Mouse (Mus musculus) liver, embryonic 11.5 days (tissue): Measurements from ENCODE around the gene 1600012H06Rik. TPM values are rescaled to one million over a fixed set of nuclear protein-coding genes. Genes with fewer than 3 reads are reported as not detected.
"Not testable (repeated sequence)": the region's sequence is repeated elsewhere in the genome, so short reads cannot be mapped to it uniquely, and the experiment has no call there.

Experiments
- ATAC-seq: fragments of 200-750 bp; cut with Nextera tagmentation; replicated peaks from 2 replicates; pipeline ENCODE4 v1.8.0; 2017; ENCODE audit warnings: moderate number of reproducible peaks, mild to moderate bottlenecking, moderate TSS enrichment, moderate library complexity; ENCODE audit not compliant: low FRiP score
- DNase-seq: peaks from one replicate; pipeline ENCODE4 v3.0.0-alpha.2; 2017; ENCODE audit warnings: low spot score
- H3K27ac ChIP-seq: fragments of 300-500 bp; sonication (generic); 2 replicates; pipeline ENCODE4 v1.5.1; 2014; ENCODE audit warnings: mild to moderate bottlenecking, low read depth, low read length, control low read depth
- H3K27me3 ChIP-seq: fragments of 300-500 bp; sonication (generic); replicated peaks from 2 replicates; pipeline ENCODE4 v1.6.1; 2014; ENCODE audit warnings: low read length, mixed read lengths; ENCODE audit not compliant: control insufficient read depth, insufficient read depth
- H3K36me3 ChIP-seq: fragments of 300-500 bp; sonication (generic); 2 replicates; pipeline ENCODE4 v1.6.1; 2014; ENCODE audit warnings: mild to moderate bottlenecking, low read length, moderate library complexity, mixed read lengths; ENCODE audit not compliant: control insufficient read depth, insufficient read depth
- H3K4me1 ChIP-seq: fragments of 300-500 bp; sonication (generic); replicated peaks from 2 replicates; pipeline ENCODE4 v1.6.1; 2014; ENCODE audit warnings: low read length, mixed read lengths; ENCODE audit not compliant: control insufficient read depth, insufficient read depth
- H3K4me2 ChIP-seq: fragments of 300-500 bp; sonication (generic); 2 replicates; pipeline ENCODE4 v1.6.1; 2014; ENCODE audit warnings: mild to moderate bottlenecking, control low read depth, moderate library complexity
- H3K4me3 ChIP-seq: fragments of 300-500 bp; sonication (generic); 2 replicates; pipeline ENCODE4 v1.5.1; 2014; ENCODE audit warnings: low read depth, low read length, control low read depth
- H3K9ac ChIP-seq: fragments of 300-500 bp; sonication (generic); 2 replicates; pipeline ENCODE4 v1.6.1; 2014; ENCODE audit warnings: low read depth, low read length, control low read depth
- H3K9me3 ChIP-seq: fragments of 300-500 bp; sonication (generic); 2 replicates; pipeline ENCODE4 v1.6.1; 2016; ENCODE audit warnings: low read length, inconsistent platforms, mixed read lengths; ENCODE audit not compliant: control insufficient read depth
- WGBS: fragments of 180-500 bp; shearing (Covaris S2); extraction: QIAGEN DNeasy Blood & Tissue Kit; methylation state at CpG from one replicate; pipeline ENCODE4 v1.1.7; 2014; 5-methylcytosine and 5-hydroxymethylcytosine counted together
- polyA plus RNA-seq: library from polyadenylated mRNA; unstranded; fragments of >200 nt; fragmentation: Nextera tagmentation; extraction: Ambion mirVana; gene quantifications from 2 replicates; pipeline ENCODE4 v1.2.1, GENCODE M21; 2014

The 1600012H06Rik gene
- polyA plus RNA-seq: 19.9 and 22.2 TPM in 2 replicates

DNA sequence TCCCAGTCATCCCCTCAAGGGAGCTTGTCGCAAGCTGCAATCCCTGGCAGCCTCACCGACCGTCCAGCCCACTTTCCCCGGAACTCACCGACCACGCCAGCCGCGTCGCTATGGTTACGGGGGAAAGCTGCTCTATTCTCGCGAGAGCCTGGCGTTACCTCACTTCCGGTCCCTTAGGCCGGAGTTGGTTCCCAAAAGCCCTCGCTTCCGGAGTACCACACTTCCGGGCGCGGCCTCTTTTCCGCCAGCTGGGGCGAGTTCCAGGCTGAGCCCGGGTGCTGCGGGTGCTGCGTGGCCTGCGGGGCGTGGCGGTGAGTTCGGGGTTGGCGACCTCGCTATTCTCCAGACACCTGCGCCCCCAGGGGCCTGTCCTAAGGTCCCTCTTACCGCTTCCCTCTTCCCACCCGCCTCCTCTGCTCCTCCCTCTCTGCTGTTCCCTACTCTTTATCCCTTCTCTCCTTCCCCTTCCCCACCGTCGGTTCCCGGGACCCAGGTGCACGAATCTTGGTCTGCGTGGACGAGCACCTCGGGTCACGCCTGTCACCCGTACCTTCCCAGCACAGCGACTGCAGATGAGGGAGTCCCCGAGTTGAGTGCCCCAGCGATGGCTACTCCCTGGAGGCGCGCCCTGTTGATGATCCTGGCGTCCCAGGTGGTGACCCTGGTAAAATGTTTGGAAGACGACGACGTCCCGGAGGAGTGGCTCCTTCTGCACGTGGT lies at the start of gene 1600012H06Rik, which contains the start of gene Wdr27:
TSS of gene 1600012H06Rik (plus strand) at position 176 of the 720 bp plus-strand sequence.
TSS of gene Wdr27 (minus strand) at position 150 of the 720 bp plus-strand sequence.
- peak; percentile 98 for DNase-seq
- WGBS: under 1% methylated on average over 53 of the region's 54 CpGs
- peak within 1 kb of the TSS; percentile 84 for H3K4me2 ChIP-seq
- H3K4me1 ChIP-seq: peaks cover 6% of the 10 kb centered on the region
- ATAC-seq: peak; percentile 96
- no peaks in the 10 kb centered on the region for H3K27me3 ChIP-seq
- peak within 1 kb of the TSS; percentile 81 for H3K4me3 ChIP-seq
- peak within 1 kb of the TSS; percentile 77 for H3K9ac ChIP-seq
- H3K36me3 ChIP-seq: peaks cover 11% of the 10 kb centered on the region; the same call in 1 of the 2 replicates
- H3K9me3 ChIP-seq: no peaks in the 10 kb centered on the region
- peak within 1 kb of the TSS; percentile 62; the same call in 1 of the 2 replicates for H3K27ac ChIP-seq

DNA sequence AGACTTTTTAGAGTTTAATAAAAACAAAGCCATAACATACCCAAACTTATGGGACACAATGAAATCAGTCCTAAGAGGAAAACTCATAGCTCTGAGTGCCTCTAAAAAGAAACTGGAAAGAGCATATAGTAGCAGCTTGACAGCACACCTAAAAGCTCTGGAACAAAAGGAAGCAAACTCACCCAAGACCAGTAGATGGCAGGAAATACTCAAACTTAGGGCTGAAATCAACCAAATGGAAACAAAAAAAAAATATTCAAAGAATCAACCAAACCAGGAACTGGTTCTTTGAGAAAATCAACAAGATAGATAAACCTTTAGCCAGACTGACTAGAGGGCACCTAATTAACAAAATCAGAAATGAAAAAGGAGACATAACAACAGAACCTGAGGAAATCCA lies 47.9 kb upstream of the 1600012H06Rik start:
- H3K4me1 ChIP-seq, H3K27ac ChIP-seq, H3K9ac ChIP-seq, H3K4me2 ChIP-seq, DNase-seq, H3K4me3 ChIP-seq, H3K36me3 ChIP-seq, ATAC-seq, H3K9me3 ChIP-seq, H3K27me3 ChIP-seq: not testable (repeated sequence)

DNA sequence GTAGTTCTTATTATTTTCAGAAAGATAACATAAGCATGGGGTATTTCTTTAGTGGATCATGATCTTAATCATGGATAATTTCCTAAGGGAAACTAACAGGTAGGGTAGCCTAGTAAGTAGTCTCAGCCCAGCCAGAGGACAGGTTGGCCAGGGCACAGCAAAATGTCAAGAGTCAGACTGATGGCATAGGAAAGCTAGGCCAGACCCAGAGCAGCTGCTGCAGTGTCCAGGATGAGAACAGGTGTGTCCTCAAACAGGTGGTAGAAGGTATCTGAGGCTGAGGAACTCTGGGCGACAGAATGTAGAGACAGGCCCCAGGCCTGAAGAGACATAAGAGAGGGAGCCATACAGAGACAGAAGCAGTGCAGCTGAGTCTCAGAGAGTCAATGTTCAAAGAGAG lies 44.0 kb upstream of the 1600012H06Rik start:
- 69% methylated on average over 1 of the region's 1 CpGs for WGBS
- H3K36me3 ChIP-seq: no peaks in the 10 kb centered on the region
- no peak overlapping the region for H3K4me3 ChIP-seq
- no peak overlapping the region for H3K27ac ChIP-seq
- H3K4me2 ChIP-seq: no peak overlapping the region
- no peaks in the 10 kb centered on the region for H3K4me1 ChIP-seq
- DNase-seq (peak; percentile 7), ATAC-seq (no peak)
- H3K9ac ChIP-seq: no peak overlapping the region
- no peaks in the 10 kb centered on the region for H3K9me3 ChIP-seq
- H3K27me3 ChIP-seq: no peaks in the 10 kb centered on the region

DNA sequence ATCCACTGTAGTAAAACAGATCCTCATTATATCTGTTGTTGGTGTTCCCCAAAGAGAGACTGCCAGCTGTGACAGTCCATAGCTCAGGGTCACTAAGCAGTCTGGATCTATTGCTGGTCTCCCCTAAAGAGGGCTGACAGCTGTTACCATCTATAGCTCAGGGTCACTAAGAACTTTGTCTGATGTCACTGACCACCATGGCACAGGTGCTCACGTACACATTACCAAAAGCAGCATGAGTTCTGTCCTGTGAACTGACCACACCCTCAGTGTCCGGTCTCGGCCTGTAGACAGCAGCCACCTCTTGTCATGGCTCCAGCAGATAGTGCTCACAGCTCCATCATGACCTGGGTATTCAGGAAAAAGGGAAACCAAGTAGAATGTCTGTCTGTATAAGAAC lies 39.8 kb upstream of the 1600012H06Rik start:
- H3K27ac ChIP-seq: no peak overlapping the region
- H3K36me3 ChIP-seq: no peaks in the 10 kb centered on the region
- no peak overlapping the region for H3K4me3 ChIP-seq
- no peak overlapping the region for H3K9ac ChIP-seq
- no peaks in the 10 kb centered on the region for H3K4me1 ChIP-seq
- H3K9me3 ChIP-seq: no peaks in the 10 kb centered on the region
- H3K4me2 ChIP-seq: no peak overlapping the region
- 81% methylated on average over 3 of the region's 3 CpGs for WGBS
- ATAC-seq (no peak), DNase-seq (peak; percentile 14)
- H3K27me3 ChIP-seq: no peaks in the 10 kb centered on the region

DNA sequence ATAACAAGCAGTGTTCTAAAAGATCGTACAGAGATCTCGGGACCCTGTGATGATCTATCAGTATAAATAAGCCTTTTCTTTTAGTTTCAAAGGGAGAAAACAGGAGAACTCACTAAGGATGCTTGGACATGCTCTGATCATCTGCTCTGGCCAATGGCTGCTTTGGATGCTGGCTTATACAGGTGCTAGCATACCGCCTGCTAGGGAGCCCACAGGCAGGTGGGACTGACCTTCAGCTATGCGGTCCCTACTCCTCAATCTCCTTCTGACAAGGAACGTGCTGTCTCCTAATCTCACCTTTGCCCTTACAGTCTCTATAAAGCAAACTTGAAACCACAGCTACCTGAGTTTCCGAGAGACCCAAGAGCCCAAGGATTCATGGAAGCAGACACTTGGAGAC lies 38.8 kb upstream of the 1600012H06Rik start:
- H3K36me3 ChIP-seq: no peaks in the 10 kb centered on the region
- no peak overlapping the region for H3K4me2 ChIP-seq
- no peak for DNase-seq
- H3K4me3 ChIP-seq: no peak overlapping the region
- WGBS: 81% methylated on average over 6 of the region's 6 CpGs
- no peaks in the 10 kb centered on the region for H3K4me1 ChIP-seq
- ATAC-seq: no peak
- H3K27me3 ChIP-seq: no peaks in the 10 kb centered on the region
- H3K27ac ChIP-seq: no peak overlapping the region
- no peak overlapping the region for H3K9ac ChIP-seq
- no peaks in the 10 kb centered on the region for H3K9me3 ChIP-seq

DNA sequence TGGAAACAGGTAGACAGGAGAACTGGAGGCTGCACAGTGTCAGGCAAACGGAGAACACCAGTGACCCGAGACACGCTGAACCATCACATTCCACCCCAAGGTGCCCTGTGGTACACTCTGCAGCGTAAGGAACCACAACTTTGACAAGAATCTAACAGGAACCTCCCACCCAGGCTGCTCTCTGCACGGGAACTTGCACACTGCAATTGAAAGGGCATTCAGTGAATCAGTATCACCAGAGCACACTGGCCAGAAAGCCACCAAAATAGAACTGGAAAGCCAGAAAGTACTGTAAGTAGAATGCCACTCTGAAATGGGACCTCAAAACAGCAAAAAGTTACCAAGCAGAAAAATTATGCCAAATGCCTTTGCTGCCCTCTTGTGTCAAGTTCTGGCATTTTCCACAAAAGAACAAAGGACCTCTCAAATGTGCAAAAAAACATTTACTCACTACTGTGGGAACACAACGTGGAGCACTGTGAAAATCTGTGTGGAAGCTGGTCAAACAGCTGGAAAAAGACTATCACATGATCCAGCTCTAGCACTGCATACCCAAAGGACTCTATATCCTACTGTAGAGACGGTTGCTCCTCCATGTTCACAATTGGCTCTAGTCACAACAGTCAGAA lies 38.2 kb upstream of the 1600012H06Rik start:
- H3K9me3 ChIP-seq: no peaks in the 10 kb centered on the region
- H3K4me2 ChIP-seq: no peak overlapping the region; the same call in 1 of the 2 replicates
- no peaks in the 10 kb centered on the region for H3K4me1 ChIP-seq
- WGBS: 40% methylated on average over 7 of the region's 7 CpGs
- H3K27me3 ChIP-seq: no peaks in the 10 kb centered on the region
- H3K9ac ChIP-seq: no peak overlapping the region
- peak; percentile 36 for DNase-seq
- no peak for ATAC-seq
- H3K27ac ChIP-seq: no peak overlapping the region
- H3K4me3 ChIP-seq: no peak overlapping the region
- H3K36me3 ChIP-seq: no peaks in the 10 kb centered on the region

DNA sequence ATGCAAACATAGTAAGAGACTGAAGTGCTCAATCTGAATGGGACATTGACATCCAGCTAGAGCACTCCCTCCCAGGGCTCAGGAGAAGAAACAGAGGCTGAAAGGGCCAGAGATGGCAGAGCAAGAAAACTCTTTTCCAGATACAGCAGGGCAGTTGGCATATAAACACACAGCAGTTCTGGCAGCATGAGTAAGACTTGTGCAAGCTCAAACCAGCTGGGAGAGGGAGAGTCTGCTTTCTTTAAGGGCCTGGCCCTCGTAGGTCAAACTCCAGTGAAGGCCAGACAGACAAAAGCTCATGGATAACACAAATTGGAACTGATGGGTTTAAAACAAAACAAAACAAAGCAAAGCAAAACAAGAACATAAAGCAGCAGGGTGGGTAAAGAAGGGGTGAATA lies 36.4 kb upstream of the 1600012H06Rik start:
- DNase-seq (no peak), ATAC-seq (no peak)
- Histone ChIP-seq H3K4me1 (no peaks in the 10 kb centered on the region), H3K4me2 (no peak overlapping the region), H3K9ac (no peak overlapping the region), H3K36me3 (no peaks in the 10 kb centered on the region), H3K4me3 (no peak overlapping the region), H3K9me3 (no peaks in the 10 kb centered on the region), H3K27me3 (no peaks in the 10 kb centered on the region), H3K27ac (no peak overlapping the region)
- WGBS: 33% methylated on average over 1 of the region's 1 CpGs

DNA sequence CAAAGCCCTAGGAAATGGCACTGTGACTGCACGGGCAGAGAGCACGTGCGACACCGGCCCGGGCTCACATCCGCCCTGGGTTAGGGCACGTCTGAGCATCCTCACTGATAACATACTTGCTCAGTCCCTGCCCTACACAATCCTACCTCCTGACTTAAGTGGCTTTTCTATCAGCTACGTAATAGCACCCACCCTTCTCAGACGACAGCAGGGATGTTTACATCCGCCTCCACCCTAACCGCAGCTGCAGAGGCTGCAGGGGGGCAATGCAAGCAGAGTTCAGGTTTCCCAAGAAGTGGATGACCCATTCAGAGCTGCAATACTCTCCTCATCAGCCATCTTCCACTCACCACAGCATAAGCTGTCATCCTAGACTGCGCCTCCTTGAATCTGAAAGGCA lies 35.8 kb upstream of the 1600012H06Rik start:
- Histone ChIP-seq H3K4me3 (no peak overlapping the region), H3K9me3 (no peaks in the 10 kb centered on the region), H3K4me2 (no peak overlapping the region), H3K4me1 (no peaks in the 10 kb centered on the region), H3K36me3 (no peaks in the 10 kb centered on the region), H3K9ac (no peak overlapping the region), H3K27ac (no peak overlapping the region), H3K27me3 (no peaks in the 10 kb centered on the region)
- DNase-seq: no peak
- no peak for ATAC-seq
- 59% methylated on average over 12 of the region's 12 CpGs for WGBS

DNA sequence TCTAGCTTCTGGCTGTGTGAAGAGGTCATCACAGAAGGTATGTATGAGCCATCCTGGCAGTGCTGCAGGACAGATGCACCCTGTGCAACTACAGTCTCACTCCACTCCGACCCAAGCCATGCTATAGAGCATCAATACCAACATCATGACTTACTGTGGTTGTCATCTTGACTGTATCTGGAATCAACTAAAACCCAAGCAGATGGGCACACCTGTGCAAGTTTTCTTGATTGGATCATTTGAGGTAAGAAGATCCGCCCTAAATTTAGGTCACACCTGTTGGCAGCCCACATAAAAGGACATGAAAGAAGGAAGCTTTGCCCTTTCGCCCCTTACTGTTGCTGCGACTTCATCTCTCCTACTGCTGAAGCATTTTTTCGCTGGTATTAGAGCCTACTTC lies 33.7 kb upstream of the 1600012H06Rik start:
- Histone ChIP-seq H3K36me3 (no peaks in the 10 kb centered on the region), H3K27ac (no peak overlapping the region), H3K27me3 (no peaks in the 10 kb centered on the region), H3K4me2 (no peak overlapping the region), H3K4me3 (no peak overlapping the region), H3K4me1 (no peaks in the 10 kb centered on the region), H3K9me3 (no peaks in the 10 kb centered on the region), H3K9ac (no peak overlapping the region)
- DNase-seq (no peak), ATAC-seq (no peak)
- WGBS: 80% methylated on average over 5 of the region's 5 CpGs
